In genomic region chr11:119390271-119391231, GRCm38 (mm10) we compare ENCODE assay signal across 8 mouse cellular contexts. TPM values are rescaled to one million over a fixed set of nuclear protein-coding genes. Genes with fewer than 3 reads are reported as not detected.
DNase-seq lines count a peak whose midpoint lies in the region; ATAC-seq and TF ChIP-seq lines count a peak whose summit lies in the region.

No protein-coding gene starts in this region.

- no peak for TF ChIP-seq POLR2A in brain, embryonic 14.5 days (IDR thresholded peaks at IDR 0.05; ENCODE audit: borderline replicate concordance, extremely low read depth, insufficient read depth, insufficient read length, poor library complexity, severe bottlenecking)

- H3K4me1 ChIP-seq in forebrain, embryonic 13.5 days, result peaks cover 26% of the 10 kb centered on the region
- H3K4me1 ChIP-seq in heart, postnatal 0 days (ENCODE audit: control insufficient read depth, insufficient read depth), result peaks cover 42% of the 10 kb centered on the region
- H3K4me1 ChIP-seq in liver, embryonic 15.5 days (replicated peaks), result peaks cover 65% of the 10 kb centered on the region
- peaks cover 21% of the 10 kb centered on the region for H3K4me1 ChIP-seq in stomach, embryonic 14.5 days (ENCODE audit: control insufficient read depth, insufficient read depth, low read length)

- H3K27ac ChIP-seq in forebrain, embryonic 13.5 days, result no peak overlapping the region; the same call in 1 of the 2 replicates
- H3K27ac ChIP-seq in heart, postnatal 0 days (ENCODE audit: low read depth), result peak overlapping the region; percentile 93
- H3K27ac ChIP-seq in liver, embryonic 15.5 days (replicated peaks), result peak overlapping the region; percentile 72
- peak overlapping the region; percentile 63 for H3K27ac ChIP-seq in stomach, embryonic 14.5 days (ENCODE audit: low read length)

- H3K27me3 ChIP-seq in forebrain, embryonic 13.5 days, result peaks cover 77% of the 10 kb centered on the region
- no peaks in the 10 kb centered on the region for H3K27me3 ChIP-seq in heart, postnatal 0 days (ENCODE audit: control insufficient read depth, insufficient read depth, low read length)
- H3K27me3 ChIP-seq in liver, embryonic 15.5 days, result peaks cover 36% of the 10 kb centered on the region
- peaks cover 3% of the 10 kb centered on the region; the same call in 1 of the 2 replicates for H3K27me3 ChIP-seq in stomach, embryonic 14.5 days (ENCODE audit: control insufficient read depth, insufficient read depth, low read length)

- ATAC-seq in forebrain, embryonic 13.5 days, result peak; percentile 27; the same call in 1 of the 2 replicates
- ATAC-seq in heart, postnatal 0 days (ENCODE audit: insufficient read depth, low read depth), result peak; percentile 51
- peak; percentile 14; the same call in 1 of the 2 replicates for ATAC-seq in liver, embryonic 15.5 days (ENCODE audit: insufficient read depth)
- peak; percentile 25; the same call in 1 of the 2 replicates for ATAC-seq in stomach, embryonic 14.5 days (ENCODE audit: insufficient number of reproducible peaks, insufficient read depth, low FRiP score, low read depth)

- DNase-seq in CD4-positive, CD25-positive, alpha-beta regulatory T cell, adult 2 months (ENCODE audit: low read depth, low spot score), result peak; percentile 69
- DNase-seq in brain, embryonic 14.5 days (ENCODE audit: low read depth), result peak; percentile 28
- peak; percentile 71 for DNase-seq in heart, postnatal 0 days (ENCODE audit: low spot score)
- DNase-seq in kidney, postnatal 25 days, result peak; percentile 79 to 86
- peak; percentile 66 to 70 for DNase-seq in natural killer cell, adult 2 months (ENCODE audit: low spot score in 2 of 2)

- H3K36me3 ChIP-seq in forebrain, embryonic 13.5 days (ENCODE audit: poor library complexity, severe bottlenecking), result no peaks in the 10 kb centered on the region
- H3K36me3 ChIP-seq in heart, postnatal 0 days (replicated peaks; ENCODE audit: control insufficient read depth, insufficient read depth, low read length), result no peaks in the 10 kb centered on the region
- H3K36me3 ChIP-seq in liver, embryonic 15.5 days (replicated peaks), result no peaks in the 10 kb centered on the region
- no peaks in the 10 kb centered on the region for H3K36me3 ChIP-seq in stomach, embryonic 14.5 days (ENCODE audit: control insufficient read depth, insufficient read depth, low read length)

- TF ChIP-seq CTCF in brain, embryonic 14.5 days (IDR thresholded peaks at IDR 0.05; ENCODE audit: borderline replicate concordance, extremely low read depth, insufficient read depth, insufficient read length), result no peak
- no peak for TF ChIP-seq CTCF in heart, postnatal 0 days (IDR thresholded peaks at IDR 0.05; ENCODE audit: low read depth)

- H3K9ac ChIP-seq in forebrain, embryonic 13.5 days, result peak overlapping the region; percentile 63
- peak overlapping the region; percentile 73 for H3K9ac ChIP-seq in heart, postnatal 0 days (replicated peaks; ENCODE audit: low read depth, low read length)
- peak overlapping the region; percentile 51 for H3K9ac ChIP-seq in liver, embryonic 15.5 days
- peak overlapping the region; percentile 37 for H3K9ac ChIP-seq in stomach, embryonic 14.5 days (replicated peaks; ENCODE audit: low read depth, low read length)

- H3K4me3 ChIP-seq in forebrain, embryonic 13.5 days, result peak overlapping the region; percentile 54
- H3K4me3 ChIP-seq in heart, postnatal 0 days (ENCODE audit: low read depth, low read length), result peak overlapping the region; percentile 59
- H3K4me3 ChIP-seq in liver, embryonic 15.5 days (replicated peaks), result peak overlapping the region; percentile 80
- H3K4me3 ChIP-seq in stomach, embryonic 14.5 days (ENCODE audit: low read depth, low read length), result peak overlapping the region; percentile 53

- no peaks in the 10 kb centered on the region for H3K9me3 ChIP-seq in forebrain, embryonic 13.5 days (replicated peaks)
- no peaks in the 10 kb centered on the region for H3K9me3 ChIP-seq in heart, postnatal 0 days (replicated peaks; ENCODE audit: control insufficient read depth, low read length)
- no peaks in the 10 kb centered on the region for H3K9me3 ChIP-seq in liver, embryonic 15.5 days (replicated peaks)
- no peaks in the 10 kb centered on the region for H3K9me3 ChIP-seq in stomach, embryonic 14.5 days (ENCODE audit: control insufficient read depth, low read depth, low read length)

- WGBS in forebrain, embryonic 13.5 days, result 2% methylated on average over 53 of the region's 53 CpGs
- 2% methylated on average over 52 of the region's 53 CpGs for WGBS in heart, postnatal 0 days
- 1% methylated on average over 53 of the region's 53 CpGs for WGBS in liver, embryonic 15.5 days (ENCODE audit: insufficient replicate concordance)
- 2% methylated on average over 53 of the region's 53 CpGs for WGBS in stomach, embryonic 14.5 days

- H3K4me2 ChIP-seq in forebrain, embryonic 13.5 days, result peak overlapping the region; percentile 97
- H3K4me2 ChIP-seq in heart, postnatal 0 days (ENCODE audit: low read depth, low read length), result peak overlapping the region; percentile 77
- peak overlapping the region; percentile 97 for H3K4me2 ChIP-seq in liver, embryonic 15.5 days
- peak overlapping the region; percentile 91 for H3K4me2 ChIP-seq in stomach, embryonic 14.5 days (replicated peaks; ENCODE audit: low read depth, low read length)

- no peak for TF ChIP-seq EP300 in heart, postnatal 0 days (IDR thresholded peaks at IDR 0.05; ENCODE audit: low read depth)

RNA-seq across cellular contexts. Expression of gene Rnf213, which starts 2.3 kb away (rescaled TPM):
- 2.3 and 2.8 TPM in 2 replicates for polyA plus RNA-seq in brain, embryonic 14.5 days (2012; rRNA removed)
- 0.83 and 1.2 TPM in 2 replicates for polyA plus RNA-seq in forebrain, embryonic 13.5 days (2015; fragmentation: Nextera tagmentation; extraction: Ambion mirVana)
- total RNA-seq in heart, postnatal 0 days (2014; rRNA removed; ENCODE audit: low replicate concordance), result 36.7 and 45.4 TPM in 2 replicates
- polyA plus RNA-seq in heart, postnatal 0 days (2015; fragmentation: Nextera tagmentation; extraction: Ambion mirVana), result 3.4 and 4.5 TPM in 2 replicates
- polyA plus RNA-seq in liver, embryonic 15.5 days (2015; fragmentation: Nextera tagmentation; extraction: Ambion mirVana), result 4.2 TPM in 2 replicates
- 11.1 and 13.5 TPM in 2 replicates for polyA plus RNA-seq in stomach, embryonic 14.5 days (2014; fragmentation: Nextera tagmentation; extraction: Ambion mirVana)

RNA-seq across cellular contexts. Expression of gene Slc26a11, which starts 35.2 kb away (rescaled TPM):
- polyA plus RNA-seq in brain, embryonic 14.5 days (2012; rRNA removed), result 10.0 TPM in 2 replicates
- 4.6 and 4.9 TPM in 2 replicates for polyA plus RNA-seq in forebrain, embryonic 13.5 days (2015; fragmentation: Nextera tagmentation; extraction: Ambion mirVana)
- total RNA-seq in heart, postnatal 0 days (2014; rRNA removed; ENCODE audit: low replicate concordance), result 4.0 and 4.4 TPM in 2 replicates
- 5.2 and 7.0 TPM in 2 replicates for polyA plus RNA-seq in heart, postnatal 0 days (2015; fragmentation: Nextera tagmentation; extraction: Ambion mirVana)
- polyA plus RNA-seq in liver, embryonic 15.5 days (2015; fragmentation: Nextera tagmentation; extraction: Ambion mirVana), result 1.6 and 2.6 TPM in 2 replicates
- polyA plus RNA-seq in stomach, embryonic 14.5 days (2014; fragmentation: Nextera tagmentation; extraction: Ambion mirVana), result 9.0 and 11.8 TPM in 2 replicates

RNA-seq across cellular contexts. Expression of gene Sgsh, which starts 35.2 kb away (rescaled TPM):
- polyA plus RNA-seq in brain, embryonic 14.5 days (2012; rRNA removed), result 3.6 and 5.8 TPM in 2 replicates
- 4.6 and 4.7 TPM in 2 replicates for polyA plus RNA-seq in forebrain, embryonic 13.5 days (2015; fragmentation: Nextera tagmentation; extraction: Ambion mirVana)
- 3.1 and 14.8 TPM in 2 replicates for total RNA-seq in heart, postnatal 0 days (2014; rRNA removed; ENCODE audit: low replicate concordance)
- 4.7 and 6.5 TPM in 2 replicates for polyA plus RNA-seq in heart, postnatal 0 days (2015; fragmentation: Nextera tagmentation; extraction: Ambion mirVana)
- polyA plus RNA-seq in liver, embryonic 15.5 days (2015; fragmentation: Nextera tagmentation; extraction: Ambion mirVana), result 1.9 and 2.3 TPM in 2 replicates
- polyA plus RNA-seq in stomach, embryonic 14.5 days (2014; fragmentation: Nextera tagmentation; extraction: Ambion mirVana), result 5.8 and 8.8 TPM in 2 replicates

Comparison
In these comparisons a context has a peak if more than half of its experiments do, and no peak if none do; other contexts are left out.
1. DNase-seq: peak in every context shown above with its lines; median percentile 82 in kidney, postnatal 25 days; 71 in heart, postnatal 0 days; 69 in CD4-positive, CD25-positive, alpha-beta regulatory T cell, adult 2 months; 68 in natural killer cell, adult 2 months; 28 in brain, embryonic 14.5 days.